Mouse (Mus musculus) cerebellum, adult 2 months (tissue): Measurements from ENCODE around the gene Olfr544. TPM values are rescaled to one million over a fixed set of nuclear protein-coding genes. Genes with fewer than 3 reads are reported as not detected.
"Not testable (repeated sequence)": the region's sequence is repeated elsewhere in the genome, so short reads cannot be mapped to it uniquely, and the experiment has no call there.

Experiments used
- DNase-seq, 2 experiments: peaks; one replicate each; pipeline ENCODE4 v3.0.0; 2021
- H3K27ac ChIP-seq: fragments of 200-500 bp; 2 replicates; pipeline ENCODE4 v1.5.1; 2012; ENCODE audit warnings: low read length, control low read depth, inconsistent platforms; ENCODE audit not compliant: insufficient read depth
- H3K27me3 ChIP-seq: fragments of 200-500 bp; 2 replicates; pipeline ENCODE4 v1.6.1; 2012; ENCODE audit warnings: inconsistent platforms, mild to moderate bottlenecking, low read length, moderate library complexity; ENCODE audit not compliant: control insufficient read depth, insufficient read depth
- H3K4me1 ChIP-seq: fragments of 200-500 bp; 2 replicates; pipeline ENCODE4 v1.6.1; 2011; ENCODE audit warnings: low read length; ENCODE audit not compliant: control insufficient read depth, insufficient read depth
- H3K4me3 ChIP-seq: fragments of 200-500 bp; replicated peaks from 2 replicates; pipeline ENCODE3; 2011; ENCODE audit warnings: mild to moderate bottlenecking, low read depth, low read length, control low read depth; ENCODE audit not compliant: insufficient read depth
- CTCF ChIP-seq: fragments of 200-500 bp; IDR thresholded peaks from 2 replicates; pipeline ENCODE4 v1.5.1; 2011; ENCODE audit warnings: low read depth, mild to moderate bottlenecking, control low read depth, low read length, moderate library complexity, borderline replicate concordance; ENCODE audit not compliant: insufficient read depth
- POLR2A ChIP-seq: fragments of 200-500 bp; IDR thresholded peaks from 2 replicates; pipeline ENCODE4 v1.6.1; 2011; ENCODE audit warnings: low read length, control low read depth, borderline replicate concordance; ENCODE audit not compliant: insufficient read depth
- WGBS: fragments of 180-500 bp; shearing (Covaris S2); methylation state at CpG from one replicate; pipeline ENCODE4 v1.1.7; 2018; 5-methylcytosine and 5-hydroxymethylcytosine counted together
- polyA plus RNA-seq: library from polyadenylated mRNA; depleted of rRNA; stranded (reverse); fragments of >200 nt; gene quantifications from 2 replicates; pipeline ENCODE4 v1.2.3, GENCODE M21; 2012

The Olfr544 gene
- polyA plus RNA-seq, 1 experiment: not detected

DNA sequence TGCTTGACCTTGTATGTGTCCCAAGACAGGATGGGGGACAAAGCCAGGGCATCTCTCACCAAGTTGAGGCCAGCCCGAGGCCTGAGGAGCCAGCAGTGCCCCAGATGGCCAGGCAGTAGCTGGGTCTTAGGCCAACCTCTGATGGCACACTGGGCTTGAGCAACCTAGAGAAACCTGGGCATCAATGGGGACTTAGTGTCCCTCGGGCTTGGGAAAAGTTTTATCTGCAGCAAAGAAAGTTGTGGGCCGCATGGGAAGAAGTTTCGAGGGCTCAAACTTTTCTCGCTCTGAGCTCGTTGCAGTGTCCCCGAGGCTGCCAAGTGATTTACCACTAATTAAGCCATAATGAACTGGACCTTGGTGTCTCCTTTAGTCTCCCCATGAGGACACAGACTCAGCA, 21.6 kb upstream of the Olfr544 start:
- TF ChIP-seq CTCF (no peak), POLR2A (no peak)
- no peak for DNase-seq
- Histone ChIP-seq H3K4me1 (no peaks in the 10 kb centered on the region), H3K27me3 (no peaks in the 10 kb centered on the region), H3K4me3 (no peak overlapping the region), H3K27ac (no peak overlapping the region)
- WGBS: 42% methylated on average over 7 of the region's 7 CpGs

DNA sequence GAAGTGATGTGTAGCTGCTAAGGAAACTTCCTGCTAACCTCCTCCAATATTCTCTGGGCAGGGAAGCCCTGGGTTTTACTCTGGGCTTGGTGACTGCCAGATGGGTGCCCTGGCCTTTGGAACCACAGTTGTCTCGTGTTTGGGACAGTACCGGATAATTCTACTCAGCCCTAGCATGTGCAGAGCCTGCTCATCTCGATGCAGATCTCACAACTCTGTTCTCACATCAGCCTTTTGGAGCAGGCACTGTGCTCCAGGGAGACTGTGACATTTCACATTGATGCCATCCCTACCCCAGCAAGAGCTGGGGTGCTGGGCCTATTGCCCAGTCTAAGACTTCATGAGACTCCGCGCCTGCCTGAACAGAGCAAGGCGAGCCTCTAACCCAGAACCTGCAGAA, 20.6 kb upstream of the Olfr544 start:
- TF ChIP-seq POLR2A (no peak), CTCF (no peak)
- no peak overlapping the region for H3K27ac ChIP-seq
- H3K4me3 ChIP-seq: no peak overlapping the region
- WGBS: 88% methylated on average over 6 of the region's 6 CpGs
- no peaks in the 10 kb centered on the region for H3K4me1 ChIP-seq
- DNase-seq: no peak
- no peaks in the 10 kb centered on the region for H3K27me3 ChIP-seq

DNA sequence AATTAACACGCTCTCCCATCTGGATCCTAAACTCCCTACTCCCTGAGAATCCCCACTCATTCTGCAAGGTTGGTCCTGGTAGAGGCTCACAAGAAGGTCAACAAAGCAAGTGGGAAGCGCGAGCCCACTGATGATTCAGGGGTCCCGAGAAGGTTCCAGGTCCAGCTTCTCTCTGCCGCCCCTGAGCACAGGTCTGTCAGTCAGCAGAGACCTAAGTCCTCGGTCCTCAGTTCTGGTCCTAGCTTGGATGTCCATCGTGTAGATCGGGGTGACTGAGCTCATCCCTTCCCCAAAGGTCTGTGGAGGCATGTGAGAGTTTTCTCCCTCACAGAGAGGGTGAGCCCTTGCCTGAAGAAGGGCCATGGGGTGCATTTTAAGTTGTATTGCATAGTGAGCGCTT, 20.0 kb upstream of the Olfr544 start:
- no peak for DNase-seq
- Histone ChIP-seq H3K4me1 (no peaks in the 10 kb centered on the region), H3K4me3 (no peak overlapping the region), H3K27ac (no peak overlapping the region), H3K27me3 (no peaks in the 10 kb centered on the region)
- no peak for TF ChIP-seq CTCF
- no peak for TF ChIP-seq POLR2A
- 87% methylated on average over 9 of the region's 9 CpGs for WGBS

DNA sequence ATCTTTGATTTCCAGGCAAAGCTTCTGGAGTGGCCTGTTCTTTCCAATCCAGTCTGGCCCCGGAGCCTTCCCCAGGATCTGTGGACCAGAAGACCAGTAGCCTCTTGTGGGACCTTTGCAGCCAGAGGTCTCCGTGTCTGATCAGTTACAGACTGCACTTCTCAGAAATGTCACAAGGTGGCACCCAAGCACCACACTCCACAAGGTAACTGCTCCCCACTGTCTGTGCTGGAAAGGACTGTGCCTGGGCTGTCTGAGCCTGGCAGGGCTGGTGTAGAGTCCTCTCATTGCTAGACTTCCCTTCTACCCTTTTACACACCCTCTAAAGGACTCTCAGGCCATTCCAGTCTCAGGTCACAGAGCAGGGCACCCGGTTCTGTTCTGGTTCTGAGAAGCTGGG, 18.7 kb upstream of the Olfr544 start:
- Histone ChIP-seq H3K4me1 (peaks cover under 1% of the 10 kb centered on the region; the same call in 1 of the 2 replicates), H3K27ac (no peak overlapping the region), H3K27me3 (no peaks in the 10 kb centered on the region), H3K4me3 (no peak overlapping the region)
- peak; percentile 69 to 77 for DNase-seq
- no peak for TF ChIP-seq POLR2A
- peak; percentile 95 for TF ChIP-seq CTCF
- WGBS: 39% methylated on average over 3 of the region's 3 CpGs

DNA sequence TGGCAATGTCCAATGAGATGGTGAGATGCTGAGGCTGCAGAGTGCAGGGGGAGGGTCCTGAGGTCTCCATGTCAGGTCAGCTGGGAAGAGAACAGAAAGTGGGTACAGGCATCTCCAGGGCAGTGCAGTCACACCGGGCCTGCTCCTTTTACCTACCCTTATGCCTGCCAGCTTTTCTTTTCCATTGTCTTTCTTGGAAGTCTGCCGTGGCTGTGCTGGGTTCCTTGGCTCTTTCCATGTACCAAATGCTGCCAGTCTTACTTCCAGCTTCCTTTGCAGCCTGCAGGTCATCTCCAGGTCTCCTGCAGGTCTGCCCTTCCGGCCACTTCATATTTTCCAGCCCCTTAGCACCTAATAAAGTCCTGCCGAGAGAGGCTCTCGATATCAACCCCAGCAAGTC, 13.9 kb upstream of the Olfr544 start:
- no peak overlapping the region for H3K27ac ChIP-seq
- peaks cover 2% of the 10 kb centered on the region; the same call in 1 of the 2 replicates for H3K4me1 ChIP-seq
- H3K4me3 ChIP-seq: no peak overlapping the region
- DNase-seq: peak; percentile 50 to 76
- 31% methylated on average over 5 of the region's 5 CpGs for WGBS
- no peaks in the 10 kb centered on the region for H3K27me3 ChIP-seq
- TF ChIP-seq POLR2A: no peak
- TF ChIP-seq CTCF: no peak

DNA sequence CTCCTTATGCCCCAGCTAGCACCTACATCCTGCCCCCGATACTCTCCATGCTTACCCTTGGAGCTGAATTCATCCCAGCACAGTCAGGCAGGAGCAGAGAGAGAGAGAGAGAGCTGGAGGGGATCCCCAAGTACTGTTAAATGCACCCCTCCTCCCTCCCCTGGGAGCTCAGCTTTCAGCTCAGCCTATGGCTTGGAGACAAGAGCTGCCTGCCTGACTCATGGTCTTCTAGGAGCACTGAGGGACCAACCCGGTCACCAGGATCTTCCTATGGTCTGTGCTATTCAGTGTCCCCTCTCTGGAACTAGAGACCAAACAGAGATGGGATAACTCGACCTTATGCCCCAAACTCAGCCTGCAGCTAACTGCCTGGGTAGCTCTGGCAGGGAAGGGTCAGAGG, 11.4 kb upstream of the Olfr544 start, which contains the start of gene Olfr545:
Gene Olfr545 (minus strand): TSS at position 101 of the 400 bp plus-strand sequence.
- Histone ChIP-seq H3K4me3 (no peak within 1 kb of the TSS), H3K27ac (no peak within 1 kb of the TSS), H3K4me1 (peaks cover 2% of the 10 kb centered on the region; the same call in 1 of the 2 replicates), H3K27me3 (no peaks in the 10 kb centered on the region)
- TF ChIP-seq POLR2A (no peak), CTCF (no peak)
- 85% methylated on average over 3 of the region's 3 CpGs for WGBS
- no peak for DNase-seq

DNA sequence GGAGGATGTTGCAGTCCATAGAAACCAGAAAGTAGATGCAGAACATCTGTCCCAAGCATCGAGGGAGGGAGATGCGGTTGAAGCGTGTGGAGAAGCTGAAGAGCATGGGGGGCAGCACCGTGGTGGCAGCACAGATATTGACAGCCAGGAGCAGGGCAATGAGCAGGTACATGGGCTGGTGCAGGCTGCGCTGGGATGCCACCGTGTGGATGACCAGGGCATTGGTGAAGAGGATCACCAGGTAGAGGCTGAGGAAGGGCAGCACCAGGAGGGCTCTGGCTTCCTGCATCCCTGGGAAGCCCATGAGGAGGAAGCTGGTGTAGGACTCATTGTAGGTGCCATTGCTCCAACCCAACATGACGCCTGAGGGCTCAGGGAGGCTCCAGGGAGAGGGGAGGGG, 6.3 kb upstream of the Olfr544 start:
- H3K27ac ChIP-seq, DNase-seq, H3K4me3 ChIP-seq, H3K4me1 ChIP-seq, H3K27me3 ChIP-seq: not testable (repeated sequence)
- WGBS: 55% methylated on average over 7 of the region's 7 CpGs

DNA sequence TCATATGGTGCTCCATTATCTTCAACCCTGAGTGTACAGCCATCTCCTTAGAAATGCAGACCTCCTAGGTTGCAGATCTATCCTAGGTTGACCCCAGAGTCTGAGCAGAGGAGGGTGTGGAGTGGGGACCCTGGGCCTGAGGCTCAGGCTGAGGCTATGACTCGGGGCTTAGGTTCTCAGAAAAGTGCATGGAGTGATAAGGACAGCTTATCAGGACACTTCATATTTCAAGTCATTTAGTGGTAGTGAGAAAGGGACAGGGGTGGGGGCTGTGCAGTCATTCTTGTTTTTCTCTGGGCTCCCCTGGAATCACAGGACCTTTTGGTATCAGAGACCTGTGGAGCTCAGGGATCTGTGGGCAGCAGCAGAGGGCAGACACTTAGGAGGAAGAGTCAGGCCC, 2.0 kb downstream of the Olfr544 start:
- Histone ChIP-seq H3K27ac (no peak overlapping the region), H3K4me3 (no peak overlapping the region), H3K27me3 (no peaks in the 10 kb centered on the region), H3K4me1 (no peaks in the 10 kb centered on the region)
- no peak for TF ChIP-seq POLR2A
- TF ChIP-seq CTCF: no peak
- WGBS: 91% methylated on average over 1 of the region's 1 CpGs
- no peak for DNase-seq

DNA sequence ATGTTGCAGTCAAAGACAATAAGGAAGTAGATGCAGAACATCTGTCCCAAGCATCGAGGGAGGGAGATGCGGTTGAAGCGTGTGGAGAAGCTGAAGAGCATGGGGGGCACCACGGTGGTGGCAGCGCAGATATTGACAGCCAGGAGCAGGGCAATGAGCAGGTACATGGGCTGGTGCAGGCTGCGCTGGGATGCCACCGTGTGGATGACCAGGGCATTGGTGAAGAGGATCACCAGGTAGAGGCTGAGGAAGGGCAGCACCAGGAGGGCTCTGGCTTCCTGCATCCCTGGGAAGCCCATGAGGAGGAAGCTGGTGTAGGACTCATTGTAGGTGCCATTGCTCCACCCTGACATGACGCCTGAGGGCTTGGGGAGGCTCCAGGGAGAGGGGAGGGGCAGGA, 3.3 kb downstream of the Olfr544 start:
- 67% methylated on average over 8 of the region's 8 CpGs for WGBS
- not testable (repeated sequence) for H3K4me3 ChIP-seq, DNase-seq, H3K27ac ChIP-seq, H3K4me1 ChIP-seq, H3K27me3 ChIP-seq

DNA sequence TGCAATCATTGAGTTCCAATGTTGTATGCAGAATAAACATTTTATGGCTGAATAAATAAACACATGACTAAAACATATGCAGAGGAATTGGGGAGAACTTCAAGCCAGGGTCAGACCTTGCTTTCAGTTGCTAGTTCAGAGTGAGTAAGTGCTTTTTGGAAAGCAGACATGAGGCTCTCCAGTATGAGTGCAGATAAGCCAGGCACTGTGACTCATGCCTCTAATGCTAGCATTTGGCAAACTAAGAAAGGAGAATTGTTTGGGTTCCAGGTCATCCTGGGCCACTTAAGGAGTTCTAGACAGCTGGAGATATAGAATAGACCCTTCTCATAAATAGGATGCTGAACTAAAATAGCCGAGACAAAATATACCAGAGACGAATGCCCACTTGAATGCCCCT, 4.4 kb downstream of the Olfr544 start:
- H3K27me3 ChIP-seq: no peaks in the 10 kb centered on the region
- no peak overlapping the region for H3K4me3 ChIP-seq
- no peaks in the 10 kb centered on the region for H3K4me1 ChIP-seq
- WGBS: 89% methylated on average over 2 of the region's 2 CpGs
- no peak for TF ChIP-seq CTCF
- no peak for TF ChIP-seq POLR2A
- H3K27ac ChIP-seq: no peak overlapping the region
- DNase-seq: no peak
